Mouse (Mus musculus) layer of hippocampus, adult 18-20 months (tissue): Measurements from ENCODE around the gene B3glct. TPM values are rescaled to one million over a fixed set of nuclear protein-coding genes. Genes with fewer than 3 reads are reported as not detected.

Experiments
- DNase-seq, 2 experiments: peaks; one replicate each; pipeline ENCODE4 v3.0.0; 2022; ENCODE audit warnings: low spot score in 2 of 2
- total RNA-seq, 2 experiments: library from RNA; stranded (reverse); gene quantifications; 2 replicates each; pipeline ENCODE4 v1.2.3; 2021

Gene B3glct
- total RNA-seq, 2 experiments from 2014 or later = 12.2 to 14.2 TPM

- no peak for DNase-seq
Observed at GRCm38 (mm10) chr5:149745079-149745478, 67.0 kb downstream of the B3glct start.

GRCm38 (mm10) chr5:149748640-149749580, 70.9 kb downstream of the B3glct start:
- no peak for DNase-seq

GRCm38 (mm10) chr5:149751861-149752260, 73.8 kb downstream of the B3glct start:
- DNase-seq = no peak

- DNase-seq = no peak
Observed at GRCm38 (mm10) chr5:149753073-149753472, 75.0 kb downstream of the B3glct start.

- no peak for DNase-seq
Observed at GRCm38 (mm10) chr5:149767116-149767515, 89.1 kb downstream of the B3glct start.

GRCm38 (mm10) chr5:149767651-149768301, 89.7 kb downstream of the B3glct start:
- DNase-seq = no peak

- DNase-seq = no peak
Observed at GRCm38 (mm10) chr5:149769666-149770065, 91.6 kb downstream of the B3glct start.

- no peak for DNase-seq
Observed at GRCm38 (mm10) chr5:149776038-149776437, 98.0 kb downstream of the B3glct start.

GRCm38 (mm10) chr5:149779740-149780139, 101.7 kb downstream of the B3glct start:
- no peak for DNase-seq

- DNase-seq = no peak
Observed at GRCm38 (mm10) chr5:149780411-149780810, 102.4 kb downstream of the B3glct start.

GRCm38 (mm10) chr5:149790087-149790486, 112.1 kb downstream of the B3glct start:
- DNase-seq = no peak

- no peak for DNase-seq
Observed at GRCm38 (mm10) chr5:149810071-149810470, 132.0 kb downstream of the B3glct start.

GRCm38 (mm10) chr5:149811835-149812234, 133.8 kb downstream of the B3glct start:
- DNase-seq = no peak

Other genes starting within 250 kb of the B3glct start
- gene Tex26, start 238.6 kb upstream of the B3glct start, total RNA-seq = not detected
- under 1 TPM; 0.12 to 0.13 TPM for gene Wdr95, start 149.6 kb upstream of the B3glct start, total RNA-seq
- gene Hsph1, start 41.9 kb upstream of the B3glct start, total RNA-seq = 100 to 1,000 TPM; 380 to 402 TPM